Mouse (Mus musculus): ENCODE measurements at regions not wholly inside any gene's neighbourhood (a gene's known extent, or its start where the extent isn't known, plus 50 kb on each side); places are given as distances from the start of the nearest gene placed in this dataset.
"Not testable (repeated sequence)": the region's sequence is repeated elsewhere in the genome, so short reads cannot be mapped to it uniquely, and the experiment has no call there.

GRCm38 (mm10) chr6:47737972-47738371 lies 75.3 kb downstream of the Pdia4 start:
- TF ChIP-seq CTCF (IDR thresholded peaks at IDR 0.05; ENCODE audit: low read depth); EP300 (optimal IDR thresholded peaks at IDR 0.05): not testable (repeated sequence)

Data from stomach, postnatal 0 days (tissue).